Mouse (Mus musculus): ENCODE data around the gene U2af1l4.

U2af1l4 gene

DNA sequence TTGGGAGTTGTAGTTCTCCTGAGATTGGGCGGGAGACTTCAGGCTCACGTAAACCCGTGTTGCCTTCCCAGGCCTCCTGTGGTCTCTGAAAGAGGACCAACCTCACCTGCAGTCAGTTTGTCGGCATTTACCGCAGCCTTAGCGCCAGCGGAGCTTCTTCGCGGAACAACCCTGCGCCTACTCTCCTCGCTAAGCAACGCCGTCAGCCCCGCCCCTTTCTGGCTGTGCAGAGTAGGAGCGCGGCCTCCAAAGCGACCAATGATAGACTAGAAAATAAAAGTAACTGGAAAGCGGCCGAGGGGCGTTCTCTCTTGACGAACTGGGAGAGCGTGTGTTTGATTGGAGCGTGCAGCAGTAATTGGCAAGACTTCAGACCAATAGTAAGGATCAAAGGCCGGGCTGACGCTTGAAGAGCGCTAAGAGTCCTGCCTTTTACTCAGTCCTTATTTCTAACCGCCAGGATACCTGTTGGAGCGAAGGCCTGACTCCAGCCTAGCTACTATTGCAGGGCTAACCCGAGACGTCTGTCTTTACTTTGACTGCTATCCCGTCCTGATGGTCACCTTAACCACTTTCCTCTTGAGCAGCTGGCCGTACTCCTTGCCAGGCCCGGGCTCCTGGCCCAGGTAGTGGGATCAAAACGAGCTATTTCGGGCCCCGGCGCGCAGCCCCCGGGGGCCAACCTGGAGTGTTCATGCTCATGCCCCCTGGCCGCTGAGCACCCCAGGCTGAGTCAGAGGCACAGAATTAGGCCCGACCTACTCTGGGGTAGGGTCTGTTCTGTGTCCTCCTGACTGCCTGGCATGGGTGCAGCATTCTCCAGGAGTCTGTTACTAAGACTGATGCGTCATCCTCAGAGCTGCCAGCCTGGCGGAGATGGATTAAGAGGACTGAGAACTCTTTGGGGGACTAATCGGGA lies 10.7 kb upstream of the U2af1l4 start, which contains the start of the genes Hspb6 and Proser3:
Gene Hspb6 (plus strand): TSS at position 77 of the 919 bp plus-strand sequence.
Gene Proser3 (minus strand): TSS at position 198 of the 919 bp plus-strand sequence.
- peak; percentile 99 for DNase-seq (ENCODE audit: low read depth)

DNA sequence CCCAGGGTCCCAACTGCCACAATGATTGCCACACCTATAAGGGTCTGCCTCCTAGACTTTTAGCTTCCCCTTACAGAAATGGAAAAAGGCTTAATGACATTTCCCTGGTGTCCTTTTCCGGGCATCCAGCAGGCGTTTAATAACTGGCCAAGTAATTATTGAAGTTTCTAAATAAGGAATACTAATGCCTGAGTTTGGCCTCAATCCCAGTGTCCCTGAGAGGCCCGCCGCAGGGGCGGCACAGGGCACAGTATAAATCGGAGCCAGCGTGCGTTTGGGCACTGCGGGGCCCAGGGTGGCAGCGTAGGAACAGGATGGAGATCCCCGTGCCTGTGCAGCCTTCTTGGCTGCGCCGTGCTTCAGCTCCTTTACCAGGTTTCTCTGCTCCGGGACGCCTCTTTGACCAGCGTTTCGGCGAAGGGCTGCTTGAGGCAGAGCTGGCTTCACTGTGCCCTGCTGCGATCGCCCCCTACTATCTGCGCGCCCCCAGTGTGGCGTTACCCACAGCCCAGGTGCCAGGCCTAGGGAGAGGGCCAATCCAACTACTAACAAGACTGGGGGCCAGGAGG lies 10.0 kb upstream of the U2af1l4 start:
- DNase-seq (ENCODE audit: low read depth) = no peak

DNA sequence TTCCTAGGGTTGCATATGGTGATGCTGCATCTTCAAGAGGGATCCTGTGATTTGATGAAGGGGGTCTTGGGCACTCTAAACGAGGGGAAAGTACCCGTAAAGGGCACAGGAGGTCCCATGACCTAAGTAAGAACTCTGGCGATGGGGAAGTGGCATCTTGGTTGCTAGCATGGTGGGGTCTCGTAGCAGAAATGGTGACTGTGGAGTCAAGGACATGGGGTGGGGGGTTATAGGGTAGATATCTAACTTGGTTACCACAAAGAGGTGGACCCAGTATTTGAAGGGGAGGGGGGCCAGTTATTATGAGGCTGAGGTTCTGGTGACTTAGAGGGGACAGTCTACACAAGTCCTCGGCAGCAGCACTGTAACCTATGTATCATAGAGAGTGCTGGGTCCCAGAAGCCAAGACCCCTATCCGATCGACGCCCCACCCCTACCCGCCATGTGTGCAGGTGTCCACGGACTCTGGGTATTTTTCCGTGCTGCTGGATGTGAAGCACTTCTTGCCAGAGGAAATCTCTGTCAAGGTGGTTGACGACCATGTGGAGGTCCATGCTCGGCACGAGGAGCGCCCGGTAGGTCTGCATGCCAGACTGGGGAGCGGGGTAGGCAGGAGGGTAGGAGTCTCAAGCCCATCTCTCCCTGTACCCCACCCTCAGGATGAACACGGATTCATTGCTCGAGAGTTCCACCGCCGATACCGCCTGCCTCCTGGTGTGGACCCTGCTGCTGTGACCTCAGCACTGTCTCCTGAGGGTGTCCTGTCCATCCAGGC lies 9.1 kb upstream of the U2af1l4 start:
- DNase-seq (ENCODE audit: low read depth) = no peak

DNA sequence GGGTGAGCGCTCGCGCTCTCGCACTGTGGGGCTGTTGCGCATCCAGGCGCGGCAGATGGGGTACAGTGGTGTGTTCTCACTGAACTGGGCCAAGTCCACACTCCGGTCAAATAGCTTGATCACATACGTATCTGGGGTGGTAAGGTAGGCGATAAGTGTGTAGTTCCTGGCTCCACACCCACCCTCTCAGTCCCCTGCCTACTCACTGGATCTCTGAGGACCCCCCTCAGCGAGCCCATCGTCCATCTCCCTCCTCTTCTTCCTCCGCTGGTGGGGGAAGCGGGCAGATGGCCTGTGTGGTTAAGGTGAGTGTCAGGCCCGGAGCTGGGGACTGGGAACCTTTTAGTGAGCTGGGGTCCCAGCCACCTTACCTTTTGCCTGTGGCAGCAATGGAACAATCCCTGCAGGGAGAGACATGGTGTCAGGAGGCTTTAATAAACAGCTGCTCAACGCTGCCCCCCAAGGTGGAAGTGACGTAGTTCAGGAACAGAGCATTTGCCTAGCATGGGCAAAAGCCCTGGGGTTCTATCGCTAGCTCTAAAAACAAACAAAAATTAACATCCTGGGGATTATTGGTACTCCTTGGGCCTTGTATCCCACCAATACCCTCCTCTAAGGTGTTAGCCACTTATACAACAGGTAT lies 6.1 kb upstream of the U2af1l4 start:
- DNase-seq (ENCODE audit: low read depth) = no peak

DNA sequence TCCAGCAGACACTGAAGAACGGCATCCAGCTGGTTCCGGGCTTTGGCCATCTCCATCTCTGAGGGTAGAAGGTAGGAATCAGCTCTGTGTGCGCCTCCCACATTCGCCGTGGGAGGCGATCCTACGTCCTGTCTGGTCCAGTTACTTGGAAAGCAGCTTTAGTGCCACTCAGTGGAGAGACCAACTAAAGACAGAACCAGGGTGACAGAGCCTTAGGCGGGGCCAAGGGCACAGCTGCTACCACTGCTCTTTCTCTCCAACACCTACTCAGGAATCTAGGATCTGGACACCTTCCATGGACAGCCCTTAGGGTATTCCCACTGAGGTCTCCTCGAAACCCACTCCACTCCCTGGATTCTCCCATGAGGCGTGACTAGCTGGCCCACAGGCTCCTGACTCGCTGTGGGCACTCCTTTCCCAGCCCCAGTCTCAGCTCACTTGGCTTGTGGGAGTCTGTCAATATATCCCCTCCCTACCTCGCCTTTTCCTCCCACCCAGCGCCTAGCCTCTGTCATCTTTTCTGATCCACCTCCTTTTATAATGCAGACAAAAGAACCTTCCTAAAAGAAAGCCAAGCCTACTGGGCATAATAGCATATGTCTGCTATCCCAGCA lies 5.1 kb upstream of the U2af1l4 start:
- DNase-seq (ENCODE audit: low read depth) = no peak

DNA sequence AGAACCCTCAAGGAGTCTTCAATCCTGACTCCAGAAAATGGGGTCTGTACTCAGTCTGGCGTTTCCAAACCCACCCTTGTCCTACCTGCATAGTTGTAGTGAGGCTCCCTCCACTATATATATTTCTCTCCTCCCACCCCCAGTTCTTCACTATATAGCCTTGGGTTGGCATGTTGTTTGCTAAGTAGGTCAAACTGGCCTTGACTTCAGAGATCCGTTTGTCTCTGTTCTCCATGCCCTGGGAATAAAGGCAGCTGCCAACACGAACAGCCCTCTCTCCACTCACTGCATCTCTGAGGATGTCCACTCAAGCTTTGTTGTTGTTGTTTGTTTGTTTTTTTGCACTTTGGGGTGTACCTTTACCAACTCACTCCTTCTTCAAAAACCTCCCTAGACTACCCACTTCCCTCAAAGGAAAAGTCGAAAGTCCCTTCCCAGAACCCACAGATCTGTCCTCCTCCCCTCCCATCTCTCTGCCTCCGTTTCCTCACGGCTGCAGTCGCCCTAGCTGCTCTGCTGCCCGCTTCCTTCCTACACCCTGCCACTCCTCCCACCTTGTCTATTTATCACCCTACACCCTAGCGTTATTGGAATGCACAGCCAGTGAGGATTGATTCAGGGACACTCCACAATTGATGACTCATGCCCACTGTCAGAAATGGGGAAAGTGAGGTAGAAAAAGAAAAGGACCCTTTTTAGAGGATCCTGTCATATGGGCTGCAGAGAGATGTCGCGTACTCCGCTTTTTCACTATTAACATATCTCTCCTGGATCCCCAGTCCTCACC lies 4.3 kb upstream of the U2af1l4 start:
- DNase-seq (ENCODE audit: low read depth) = no peak

DNA sequence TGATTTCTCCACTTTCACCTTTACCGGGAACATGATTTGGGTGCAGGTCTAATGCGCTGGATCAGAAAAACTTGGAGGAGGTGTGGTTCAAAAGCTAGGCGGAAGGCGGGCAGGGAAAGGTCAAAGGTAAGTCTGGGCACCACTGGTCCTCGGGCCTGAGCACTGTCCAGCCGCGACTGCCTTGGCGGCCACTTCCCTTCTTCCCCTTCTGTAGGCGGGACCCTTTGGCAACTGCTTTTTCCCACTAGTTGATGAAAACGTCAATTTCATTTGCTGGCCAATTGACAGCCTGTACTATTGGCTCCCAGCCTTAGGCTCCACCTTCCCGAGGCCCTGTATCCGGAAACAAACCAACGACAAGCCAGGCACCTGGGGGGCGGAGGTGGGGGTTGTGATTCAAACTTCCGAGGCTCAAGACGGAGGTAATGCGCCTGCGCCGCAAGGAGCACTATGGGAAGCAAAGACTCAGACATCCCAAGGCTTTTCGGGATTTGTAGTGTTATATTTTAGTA lies 3.6 kb upstream of the U2af1l4 start, which contains the start of gene Lin37:
Gene Lin37 (minus strand): TSS at position 396 of the 512 bp plus-strand sequence.
- peak; percentile 96 for DNase-seq (ENCODE audit: low read depth)

DNA sequence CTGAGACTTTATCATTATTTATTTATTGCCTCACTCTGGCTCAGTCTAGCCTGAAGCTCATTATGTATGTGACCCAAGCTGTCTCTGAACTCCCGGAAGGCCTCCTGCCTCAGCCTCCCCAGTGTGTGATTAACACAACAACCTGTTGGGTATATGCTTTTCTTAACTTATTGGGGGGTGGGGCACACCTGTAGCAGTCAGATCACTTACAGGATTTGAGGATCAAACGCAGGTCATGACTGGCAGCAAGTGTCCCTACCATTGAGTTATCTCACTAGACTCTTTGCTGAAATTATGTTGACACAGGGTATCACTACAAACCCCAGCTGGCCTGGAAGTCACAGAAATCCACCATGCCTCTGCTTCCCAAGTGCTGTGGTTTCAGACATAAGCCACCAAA lies 2.8 kb upstream of the U2af1l4 start:
- DNase-seq (ENCODE audit: low read depth) = no peak

DNA sequence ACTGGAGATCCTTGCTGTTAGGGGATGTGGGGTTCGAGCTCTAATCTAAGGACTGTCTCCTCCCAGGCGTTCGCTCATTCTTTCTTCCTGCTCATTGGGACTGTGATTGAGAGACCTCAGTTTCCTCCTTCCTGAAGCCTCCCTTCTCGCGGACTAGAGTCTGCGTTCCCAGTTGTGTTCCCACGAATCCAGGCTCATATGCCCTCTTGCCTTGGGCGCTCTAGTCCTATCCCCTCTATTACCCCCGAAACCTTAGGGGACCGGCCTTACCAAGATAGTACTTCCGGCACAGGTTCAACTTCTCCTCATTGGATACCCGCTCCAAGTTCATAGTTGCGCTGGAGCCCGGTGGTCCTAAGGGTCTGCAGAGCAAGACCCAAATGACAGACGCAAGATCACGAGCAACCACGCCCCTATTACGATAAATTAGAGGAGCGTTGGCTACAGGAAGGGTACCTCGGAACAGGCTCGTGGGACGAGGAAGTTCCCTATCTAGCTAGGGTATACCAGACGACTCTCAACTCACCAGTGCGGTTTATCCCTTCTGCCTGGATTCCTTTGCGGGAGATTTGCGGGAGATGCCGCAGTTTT lies 480 bp upstream of the U2af1l4 start:
- peak; percentile 41 for DNase-seq (ENCODE audit: low read depth)

DNA sequence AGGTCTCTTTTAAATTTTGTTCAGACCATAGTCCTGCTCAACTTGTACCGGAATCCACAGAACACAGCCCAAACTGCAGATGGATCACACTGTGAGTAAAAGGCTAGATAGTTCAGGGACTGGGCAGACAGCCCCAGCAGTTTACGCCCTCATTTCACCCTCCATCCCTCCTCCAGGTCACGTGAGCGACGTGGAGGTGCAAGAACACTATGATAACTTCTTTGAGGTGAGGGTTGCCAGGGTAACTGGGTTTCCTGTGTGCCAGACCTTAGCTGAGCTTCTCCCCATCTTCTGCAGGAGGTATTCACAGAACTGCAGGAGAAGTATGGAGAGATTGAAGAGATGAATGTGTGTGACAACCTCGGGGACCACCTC lies 792 bp downstream of the U2af1l4 start:
- DNase-seq (ENCODE audit: low read depth) = no peak

DNA sequence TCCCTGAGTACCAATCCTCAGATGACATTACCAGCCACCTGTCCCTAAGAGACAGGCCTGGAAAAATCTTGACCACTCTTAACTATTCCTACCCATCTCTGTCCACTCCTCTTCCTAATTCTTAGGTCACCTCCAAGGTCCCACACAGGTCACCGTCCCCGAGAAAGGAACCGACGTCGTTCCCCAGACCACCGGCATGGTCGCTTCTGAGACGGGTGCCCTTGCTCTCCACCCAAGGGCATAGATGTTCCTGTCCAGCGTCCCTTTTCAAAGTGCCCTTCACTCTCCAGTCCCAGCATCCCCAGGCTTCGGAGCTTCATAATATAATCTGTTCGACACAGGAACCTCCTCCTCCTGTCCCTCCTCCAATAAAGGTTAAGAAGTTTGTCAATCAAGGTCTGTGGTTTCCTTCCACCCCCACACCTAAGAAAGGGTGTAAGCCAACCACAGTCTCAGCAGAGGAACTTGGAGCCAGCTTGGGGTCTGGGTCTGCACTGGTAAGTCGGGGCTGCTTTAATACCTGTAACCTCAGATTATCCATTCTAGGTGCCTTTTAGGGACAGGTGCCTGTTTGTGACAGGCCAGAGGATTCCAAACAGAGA lies 2.0 kb downstream of the U2af1l4 start, which contains the start of gene Igflr1:
Gene Igflr1 (plus strand): TSS at position 458 of the 602 bp plus-strand sequence.
- no peak for DNase-seq (ENCODE audit: low read depth)

DNA sequence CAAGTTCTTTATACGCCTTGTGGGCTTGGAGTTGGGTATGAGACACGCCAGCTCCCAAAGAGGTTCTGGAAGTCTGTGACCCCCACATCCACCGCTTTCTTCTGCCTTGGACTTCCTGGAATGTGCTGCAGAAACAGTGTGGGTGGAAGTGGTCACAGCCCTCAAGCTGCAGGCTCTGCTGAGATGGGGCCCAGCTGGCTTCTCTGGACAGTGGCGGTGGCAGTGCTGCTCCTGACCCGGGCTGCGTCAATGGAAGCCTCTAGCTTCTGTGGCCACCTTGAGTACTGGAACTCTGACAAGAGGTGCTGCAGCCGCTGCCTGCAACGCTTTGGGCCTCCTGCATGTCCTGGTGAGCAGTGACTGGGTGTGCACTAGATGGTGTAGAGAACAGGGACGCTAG lies 2.9 kb downstream of the U2af1l4 start:
- DNase-seq (ENCODE audit: low read depth) = no peak

DNA sequence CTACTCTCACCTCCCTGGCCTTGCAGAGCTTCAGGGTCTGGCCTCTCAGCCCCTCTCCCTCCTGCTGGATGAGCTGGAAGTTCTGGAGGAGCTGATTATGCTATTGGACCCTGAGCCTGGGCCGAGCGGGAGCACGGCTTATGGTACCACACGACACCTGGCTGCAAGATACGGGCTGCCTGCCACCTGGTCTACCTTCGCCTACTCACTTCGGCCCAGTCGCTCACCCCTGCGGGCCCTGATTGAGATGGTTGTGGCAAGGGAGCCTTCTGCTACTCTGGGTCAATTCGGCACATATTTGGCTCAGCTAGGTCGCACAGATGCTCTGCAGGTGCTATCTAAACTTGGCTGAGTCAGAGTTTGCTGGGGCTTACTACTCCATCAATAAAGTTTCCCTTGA lies 4.5 kb downstream of the U2af1l4 start:
- DNase-seq (ENCODE audit: low read depth) = no peak

DNA sequence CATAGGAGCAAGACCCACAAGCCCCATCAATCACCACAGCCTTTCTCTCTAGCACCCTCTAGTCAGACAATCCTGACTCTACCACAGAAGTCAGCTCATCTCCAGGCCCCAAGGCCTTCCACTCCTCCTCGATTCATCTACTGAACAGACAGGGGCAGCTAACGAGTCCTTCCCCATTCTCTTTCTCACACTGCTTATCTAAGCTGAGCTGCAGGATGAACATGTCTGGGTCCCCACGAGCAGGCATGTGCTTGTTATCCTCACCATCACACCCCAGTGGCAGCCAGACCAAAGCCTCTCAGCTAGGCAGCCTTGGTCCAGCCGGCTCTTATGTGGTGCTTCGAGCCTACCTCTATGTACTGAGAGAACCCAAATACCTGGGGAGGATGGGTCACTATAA lies 9.3 kb downstream of the U2af1l4 start:
- no peak for DNase-seq (ENCODE audit: low read depth)

DNA sequence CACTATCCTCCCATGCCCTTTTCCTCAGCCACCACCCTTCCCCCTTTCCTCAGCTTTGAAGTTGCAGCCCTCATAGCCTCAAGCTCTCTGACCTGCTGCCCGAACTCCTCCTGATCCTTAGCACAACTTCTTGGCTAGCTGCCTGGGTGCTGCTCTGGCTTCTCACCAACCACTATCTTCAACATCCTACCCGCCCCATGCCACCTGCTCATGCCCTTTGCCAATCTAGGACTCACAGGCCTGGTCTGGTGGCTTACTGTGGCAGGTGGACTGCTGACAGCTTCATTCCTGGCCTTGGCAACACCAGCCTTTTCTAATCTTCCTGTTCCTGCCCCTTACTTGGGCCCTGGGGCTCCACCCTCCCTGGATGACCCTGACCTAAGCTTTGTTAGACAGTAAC lies 9.9 kb downstream of the U2af1l4 start:
- no peak for DNase-seq (ENCODE audit: low read depth)

DNA sequence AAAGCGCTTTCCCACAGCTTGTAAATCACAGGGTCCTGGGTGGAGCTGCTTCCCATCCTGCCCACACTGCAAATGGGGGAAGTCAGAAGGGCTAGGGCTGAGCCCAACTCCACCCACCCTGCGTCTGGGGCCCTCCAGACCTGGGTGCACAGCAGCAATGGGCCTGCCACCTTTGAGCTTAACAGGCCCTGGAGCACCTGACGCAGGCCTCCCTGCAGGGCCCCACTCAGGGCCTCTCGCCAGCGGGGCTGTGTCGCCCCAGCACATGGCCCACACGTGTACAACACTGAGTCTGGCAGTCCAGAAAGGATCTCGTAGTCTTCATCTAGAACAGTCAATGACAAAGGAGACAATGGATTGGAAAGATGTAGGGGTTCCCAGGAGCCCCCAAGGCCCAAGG lies 16.8 kb downstream of the U2af1l4 start:
- DNase-seq (ENCODE audit: low read depth) = no peak

DNA sequence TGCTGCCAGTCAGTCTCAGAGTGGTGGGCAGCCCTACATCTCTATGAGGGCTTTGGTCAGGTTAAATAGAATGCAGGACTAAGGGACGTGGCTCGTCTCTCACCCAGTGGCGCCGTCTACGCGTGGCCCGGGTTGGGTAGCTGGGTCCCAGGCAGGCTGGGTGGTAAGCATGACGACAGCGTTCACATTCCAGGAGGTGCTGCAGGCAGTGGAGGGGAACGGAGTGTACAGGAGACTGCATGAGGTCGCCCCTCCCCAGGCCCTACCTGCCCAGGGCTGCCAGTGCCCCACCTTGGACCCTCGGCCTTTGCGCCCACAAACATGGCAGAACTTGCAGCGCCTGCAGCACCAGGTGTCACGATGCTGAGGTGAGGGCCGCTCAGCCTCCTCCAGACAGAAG lies 18.4 kb downstream of the U2af1l4 start:
- DNase-seq (ENCODE audit: low read depth) = no peak

DNA sequence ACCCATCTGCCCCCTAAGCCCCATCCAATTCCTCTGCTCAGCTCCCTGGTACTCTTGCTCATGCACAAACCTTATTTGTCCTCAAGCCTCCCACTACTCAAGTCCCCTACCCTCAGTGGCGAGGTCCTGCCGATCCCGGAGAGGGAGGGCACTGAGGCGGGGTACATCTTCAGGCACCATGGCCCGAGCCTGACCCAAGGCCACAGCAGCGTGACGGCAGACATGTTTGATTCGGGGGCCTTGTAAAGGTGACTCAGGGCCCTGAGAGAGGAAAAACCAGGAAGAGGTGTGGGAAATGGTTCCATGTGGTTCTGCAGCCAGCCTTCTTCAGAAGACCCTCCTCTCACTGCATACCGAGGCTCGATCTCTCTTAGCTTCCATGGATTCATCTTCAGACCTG lies 21.2 kb downstream of the U2af1l4 start:
- DNase-seq (ENCODE audit: low read depth) = no peak

DNA sequence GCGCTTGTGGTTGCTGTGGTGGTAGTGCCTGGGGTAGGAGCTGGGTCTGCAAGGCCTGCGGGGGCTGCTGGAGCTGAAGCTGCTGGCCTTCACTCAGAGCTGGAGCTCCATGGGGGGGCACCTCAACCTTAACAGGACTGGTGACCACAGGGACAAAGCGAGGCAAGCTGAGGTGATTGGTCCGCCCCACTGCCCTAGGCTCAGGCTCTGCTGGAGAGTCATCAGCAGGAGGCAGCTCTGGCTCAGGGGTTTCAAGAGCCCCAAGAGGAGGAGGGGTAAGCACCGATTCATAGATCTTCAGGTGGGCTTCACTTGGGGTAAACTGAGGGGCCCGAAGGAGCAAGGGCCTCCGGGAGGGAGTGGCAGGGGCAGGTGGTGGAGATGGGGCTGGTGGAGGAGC lies 22.1 kb downstream of the U2af1l4 start:
- DNase-seq (ENCODE audit: low read depth) = no peak
